Mouse (Mus musculus) stomach, postnatal 0 days (tissue): ENCODE results near the gene Fbxw5. TPM values are rescaled to one million over a fixed set of nuclear protein-coding genes. Genes with fewer than 3 reads are reported as not detected.

Experiments
- ATAC-seq: fragments of 200-750 bp; cut with Nextera tagmentation; 2 replicates; pipeline ENCODE4 v1.8.0; 2017; ENCODE audit not compliant: low FRiP score, low TSS enrichment
- DNase-seq: peaks from one replicate; pipeline ENCODE4 v3.0.0-alpha.2; 2016; ENCODE audit warnings: low spot score
- H3K27ac ChIP-seq: fragments of 300-500 bp; sonication (generic); replicated peaks from 2 replicates; pipeline ENCODE4 v1.5.1; 2014; ENCODE audit warnings: mild to moderate bottlenecking, control low read depth
- H3K27me3 ChIP-seq: fragments of 300-500 bp; sonication (generic); 2 replicates; pipeline ENCODE4 v1.6.1; 2014; ENCODE audit warnings: low read length; ENCODE audit not compliant: control insufficient read depth, insufficient read depth
- H3K36me3 ChIP-seq: fragments of 300-500 bp; sonication (generic); 2 replicates; pipeline ENCODE4 v1.6.1; 2014; ENCODE audit warnings: low read length, mixed read lengths; ENCODE audit not compliant: control insufficient read depth, insufficient read depth
- H3K4me1 ChIP-seq: fragments of 300-500 bp; sonication (generic); replicated peaks from 2 replicates; pipeline ENCODE4 v1.6.1; 2014; ENCODE audit warnings: antibody characterized with exemption; ENCODE audit not compliant: control insufficient read depth, insufficient read depth
- H3K4me2 ChIP-seq: fragments of 300-500 bp; sonication (generic); replicated peaks from 2 replicates; pipeline ENCODE4 v1.6.1; 2014; ENCODE audit warnings: low read depth, mild to moderate bottlenecking, control low read depth, moderate library complexity
- H3K4me3 ChIP-seq: fragments of 300-500 bp; sonication (generic); 2 replicates; pipeline ENCODE4 v1.5.1; 2014; ENCODE audit warnings: low read depth, low read length, control low read depth
- H3K9ac ChIP-seq: fragments of 300-500 bp; sonication (generic); 2 replicates; pipeline ENCODE4 v1.6.1; 2014; ENCODE audit warnings: mild to moderate bottlenecking, low read length, control low read depth, mixed read lengths
- H3K9me3 ChIP-seq: fragments of 300-500 bp; sonication (generic); 2 replicates; pipeline ENCODE4 v1.6.1; 2016; ENCODE audit warnings: low read length; ENCODE audit not compliant: control insufficient read depth
- CTCF ChIP-seq: IDR thresholded peaks from 2 replicates; pipeline ENCODE4 v1.5.1; 2016; ENCODE audit warnings: antibody characterized with exemption, low read depth, mild to moderate bottlenecking, moderate library complexity
- EP300 ChIP-seq: optimal IDR thresholded peaks from 2 replicates; pipeline ENCODE3; 2016; ENCODE audit warnings: antibody characterized with exemption
- WGBS: fragments of 180-500 bp; shearing (Covaris S2); extraction: QIAGEN DNeasy Blood & Tissue Kit; methylation state at CpG from one replicate; pipeline ENCODE4 v1.1.7; 2014; 5-methylcytosine and 5-hydroxymethylcytosine counted together
- polyA plus RNA-seq: library from polyadenylated mRNA; unstranded; fragments of >200 nt; fragmentation: Nextera tagmentation; extraction: Ambion mirVana; gene quantifications from 2 replicates; pipeline ENCODE4 v1.2.1, GENCODE M21; 2015

Gene Fbxw5
- polyA plus RNA-seq, 1 experiment from 2014 or later, result 39.3 TPM

DNA sequence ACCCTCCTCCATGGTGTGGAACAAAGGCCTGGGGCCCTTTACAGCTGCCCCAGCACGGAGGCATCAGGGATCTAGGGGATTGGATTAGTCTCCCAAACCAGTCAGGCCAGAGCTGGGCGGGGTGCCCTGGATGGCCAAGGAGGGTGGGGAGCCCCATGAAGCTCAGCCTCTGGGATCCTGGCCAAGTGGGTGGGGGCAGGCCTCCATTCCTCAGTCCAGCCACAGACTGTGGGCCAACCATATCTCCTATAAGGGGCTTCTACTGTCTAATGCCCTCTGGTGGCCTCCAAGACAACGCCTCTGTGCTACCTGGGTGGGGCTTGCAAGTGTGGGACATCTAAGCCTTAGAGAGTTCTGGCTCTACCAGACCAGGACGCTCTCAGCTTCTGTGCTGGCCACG, 41.6 kb upstream of the Fbxw5 start:
- 39% methylated on average over 5 of the region's 5 CpGs for WGBS
- ATAC-seq (peak; percentile 44), DNase-seq (peak; percentile 91)
- Histone ChIP-seq H3K4me2 (peak overlapping the region; percentile 0; the same call in 1 of the 2 replicates), H3K27ac (peak overlapping the region; percentile 93), H3K27me3 (no peaks in the 10 kb centered on the region), H3K9me3 (no peaks in the 10 kb centered on the region), H3K36me3 (peaks cover 3% of the 10 kb centered on the region; the same call in 1 of the 2 replicates), H3K4me3 (no peak overlapping the region), H3K9ac (no peak overlapping the region), H3K4me1 (peaks cover 11% of the 10 kb centered on the region)
- TF ChIP-seq EP300, result no peak
- peak; percentile 61 for TF ChIP-seq CTCF

- H3K36me3 ChIP-seq, result peaks cover 3% of the 10 kb centered on the region; the same call in 1 of the 2 replicates
- H3K4me1 ChIP-seq, result peaks cover 11% of the 10 kb centered on the region
- 27% methylated on average over 5 of the region's 5 CpGs for WGBS
- H3K27me3 ChIP-seq, result no peaks in the 10 kb centered on the region
- peak overlapping the region; percentile 93 for H3K27ac ChIP-seq
- H3K4me2 ChIP-seq, result peak overlapping the region; percentile 81
- DNase-seq (no peak), ATAC-seq (peak; percentile 2; the same call in 1 of the 2 replicates)
- peak overlapping the region; percentile 76 for H3K9ac ChIP-seq
- H3K4me3 ChIP-seq, result peak overlapping the region; percentile 67
- H3K9me3 ChIP-seq, result no peaks in the 10 kb centered on the region
- TF ChIP-seq EP300 (no peak), CTCF (no peak)
Observed at GRCm38 (mm10) chr2:25460135-25460534, 40.4 kb upstream of the Fbxw5 start.

GRCm38 (mm10) chr2:25460551-25461309, 39.8 kb upstream of the Fbxw5 start, which contains the start of gene Paxx:
TSS of gene Paxx (minus strand) at chr2:25461094.
- DNase-seq (peak; percentile 97), ATAC-seq (peak; percentile 87)
- Histone ChIP-seq H3K4me3 (peak within 1 kb of the TSS; percentile 67), H3K27ac (peak within 1 kb of the TSS; percentile 93), H3K9ac (peak within 1 kb of the TSS; percentile 76), H3K36me3 (peaks cover 3% of the 10 kb centered on the region; the same call in 1 of the 2 replicates), H3K27me3 (no peaks in the 10 kb centered on the region), H3K4me1 (peaks cover 11% of the 10 kb centered on the region), H3K4me2 (peak within 1 kb of the TSS; percentile 81), H3K9me3 (no peaks in the 10 kb centered on the region)
- WGBS, result under 1% methylated on average over 48 of the region's 48 CpGs
- TF ChIP-seq CTCF, result no peak
- no peak for TF ChIP-seq EP300

GRCm38 (mm10) chr2:25461407-25461806, 39.1 kb upstream of the Fbxw5 start:
- no peaks in the 10 kb centered on the region for H3K9me3 ChIP-seq
- WGBS, result 24% methylated on average over 3 of the region's 3 CpGs
- no peaks in the 10 kb centered on the region for H3K27me3 ChIP-seq
- no peak for ATAC-seq
- TF ChIP-seq CTCF, result no peak
- no peak for TF ChIP-seq EP300
- peak overlapping the region; percentile 54 for H3K9ac ChIP-seq
- peak overlapping the region; percentile 67 for H3K4me3 ChIP-seq
- H3K27ac ChIP-seq, result peak overlapping the region; percentile 93
- no peak for DNase-seq
- peak overlapping the region; percentile 49 for H3K4me2 ChIP-seq
- H3K36me3 ChIP-seq, result peaks cover 3% of the 10 kb centered on the region; the same call in 1 of the 2 replicates
- peaks cover 11% of the 10 kb centered on the region for H3K4me1 ChIP-seq

DNA sequence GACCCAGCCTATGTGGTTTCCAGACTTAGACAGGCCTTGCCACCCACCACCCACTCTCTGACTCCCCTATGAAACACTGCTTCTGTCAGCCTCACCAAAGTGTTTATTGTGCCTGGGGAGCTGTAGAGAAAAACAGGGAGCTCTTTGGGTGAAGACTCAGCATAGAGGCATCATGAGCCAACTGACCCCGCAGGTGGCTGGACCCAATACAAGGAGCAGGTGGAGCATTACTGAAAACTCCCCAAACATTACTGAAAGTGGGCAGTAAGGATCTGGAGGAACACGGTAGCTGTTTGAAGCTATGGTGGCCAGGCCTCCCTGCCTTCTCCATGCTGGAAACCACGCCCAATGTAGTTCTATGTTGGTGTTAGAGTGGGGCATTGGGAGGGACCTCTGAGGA, 36.9 kb upstream of the Fbxw5 start:
- no peak overlapping the region for H3K27ac ChIP-seq
- H3K9ac ChIP-seq, result no peak overlapping the region
- H3K27me3 ChIP-seq, result no peaks in the 10 kb centered on the region
- no peak overlapping the region for H3K4me3 ChIP-seq
- no peak for DNase-seq
- H3K4me2 ChIP-seq, result no peak overlapping the region
- H3K4me1 ChIP-seq, result peaks cover 9% of the 10 kb centered on the region
- TF ChIP-seq CTCF, result no peak
- TF ChIP-seq EP300, result no peak
- no peaks in the 10 kb centered on the region for H3K9me3 ChIP-seq
- H3K36me3 ChIP-seq, result no peaks in the 10 kb centered on the region
- WGBS, result 80% methylated on average over 3 of the region's 3 CpGs
- ATAC-seq, result no peak

DNA sequence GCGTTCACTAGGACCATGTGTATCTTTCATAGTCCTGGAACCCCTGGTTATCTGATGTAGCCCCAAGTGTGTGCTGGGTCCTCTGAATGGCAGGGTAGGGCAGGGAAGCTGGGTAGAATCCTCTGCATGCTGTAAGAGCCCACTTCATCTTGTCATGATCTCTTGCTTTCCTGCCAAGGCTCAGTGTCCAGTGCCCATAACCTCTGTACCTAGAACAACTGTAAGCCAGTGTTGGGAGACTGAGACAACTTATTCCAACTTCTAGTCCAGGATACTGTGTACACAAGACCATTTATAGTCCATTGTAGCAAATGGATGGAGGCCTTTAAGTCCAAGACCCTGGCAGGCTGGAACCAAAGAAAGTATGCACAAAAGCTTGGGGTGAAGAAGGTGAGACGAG, 35.3 kb upstream of the Fbxw5 start:
- no peak for ATAC-seq
- Histone ChIP-seq H3K9ac (no peak overlapping the region), H3K4me2 (no peak overlapping the region), H3K9me3 (no peaks in the 10 kb centered on the region), H3K27ac (no peak overlapping the region), H3K4me1 (no peaks in the 10 kb centered on the region), H3K4me3 (no peak overlapping the region), H3K27me3 (no peaks in the 10 kb centered on the region), H3K36me3 (no peaks in the 10 kb centered on the region)
- WGBS, result 75% methylated on average over 2 of the region's 2 CpGs
- TF ChIP-seq CTCF (no peak), EP300 (no peak)
- no peak for DNase-seq
